Mouse (Mus musculus) cerebellum, adult 18-20 months (tissue): ENCODE measurements around the gene Vmn1r43.
"Not testable (repeated sequence)": the region's sequence is repeated elsewhere in the genome, so short reads cannot be mapped to it uniquely, and the experiment has no call there.

Experiments used
- DNase-seq, 2 experiments: peaks; one replicate each; pipeline ENCODE4 v3.0.0; 2021

Vmn1r43 gene

DNA sequence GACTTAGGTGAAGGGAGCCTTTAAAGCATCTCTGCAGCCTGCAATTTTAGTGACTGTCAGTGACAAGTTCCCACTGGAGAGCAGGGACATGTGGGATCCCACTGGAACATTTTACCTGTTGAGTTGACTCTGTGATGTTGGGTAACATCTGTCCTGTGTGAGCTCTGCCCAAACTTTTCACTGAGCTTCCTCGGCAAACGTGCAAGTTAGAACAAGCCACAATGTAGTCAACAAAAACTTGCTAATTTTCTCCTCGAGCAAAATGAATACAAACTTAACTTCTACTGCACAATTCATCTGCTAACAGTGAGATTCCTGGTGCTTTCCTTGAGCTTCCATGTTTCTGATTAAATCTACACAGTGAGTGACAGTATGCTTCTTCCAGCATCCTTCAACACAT, at the start of gene Vmn1r43, which contains the start of gene Vmn1r42:
Gene Vmn1r43 (minus strand): TSS at position 101 of the 400 bp plus-strand sequence.
Gene Vmn1r42 (minus strand): TSS at position 101 of the 400 bp plus-strand sequence.
- not testable (repeated sequence) for DNase-seq

DNA sequence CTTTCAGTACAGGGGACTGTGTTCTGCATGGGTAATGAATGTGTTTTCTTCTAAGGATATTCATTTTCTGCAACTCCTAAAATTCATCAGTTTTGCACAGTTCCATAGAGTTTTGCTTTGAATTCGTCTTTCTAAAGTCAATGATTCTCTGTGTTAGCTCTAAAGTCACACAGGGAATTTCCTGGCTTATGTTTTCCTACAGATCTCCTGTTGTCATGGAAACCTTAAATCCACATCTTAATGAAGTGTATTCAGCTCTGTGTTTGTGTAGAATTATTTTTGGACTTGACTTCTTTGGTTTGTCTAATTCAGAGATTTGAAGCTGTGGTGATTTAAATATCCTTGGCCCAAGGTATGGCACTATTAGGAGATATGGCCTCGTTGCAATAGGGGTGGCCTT, 7.6 kb upstream of the Vmn1r43 start:
- no peak for DNase-seq

DNA sequence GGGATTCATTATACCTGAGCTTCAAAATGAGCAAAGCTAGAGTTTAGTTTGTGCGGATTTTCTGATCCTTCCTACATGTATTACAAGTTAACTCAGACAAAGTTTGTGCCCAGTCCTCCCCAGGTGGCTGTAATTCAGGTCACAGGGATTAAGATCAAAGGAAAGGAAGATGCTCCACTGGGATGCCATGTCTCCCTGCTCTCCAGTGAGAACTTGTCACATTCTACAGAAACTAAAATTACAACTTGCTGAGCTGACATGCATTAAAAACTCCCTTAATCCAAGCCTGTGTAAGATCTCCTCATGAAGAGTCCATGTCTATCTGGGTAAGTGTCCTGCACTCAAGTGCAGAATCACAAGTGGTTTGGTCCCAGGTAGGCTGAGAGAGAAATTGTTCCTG, 7.1 kb upstream of the Vmn1r43 start, which contains the start of gene Vmn1r44:
Gene Vmn1r44 (plus strand): TSS at position 301 of the 400 bp plus-strand sequence.
- DNase-seq: no peak

DNA sequence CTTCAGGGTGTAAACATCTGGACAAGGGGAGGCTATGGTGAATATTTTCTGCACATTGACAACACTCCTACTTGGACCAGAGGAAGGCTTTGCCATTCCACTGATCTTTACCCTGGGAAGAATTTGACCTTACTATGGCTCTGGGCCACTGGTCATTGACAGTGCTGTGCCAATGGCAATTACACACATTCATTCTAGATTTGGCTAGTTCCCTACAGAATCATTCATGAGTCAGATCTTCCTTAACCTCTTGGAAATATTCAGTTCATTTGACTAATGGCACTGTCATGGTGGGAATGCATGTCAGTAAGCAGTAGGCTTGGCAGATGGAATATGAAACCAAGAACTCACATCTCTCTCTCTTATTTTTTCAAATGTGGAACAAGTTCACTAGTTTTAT, 4.7 kb upstream of the Vmn1r43 start:
- no peak for DNase-seq

DNA sequence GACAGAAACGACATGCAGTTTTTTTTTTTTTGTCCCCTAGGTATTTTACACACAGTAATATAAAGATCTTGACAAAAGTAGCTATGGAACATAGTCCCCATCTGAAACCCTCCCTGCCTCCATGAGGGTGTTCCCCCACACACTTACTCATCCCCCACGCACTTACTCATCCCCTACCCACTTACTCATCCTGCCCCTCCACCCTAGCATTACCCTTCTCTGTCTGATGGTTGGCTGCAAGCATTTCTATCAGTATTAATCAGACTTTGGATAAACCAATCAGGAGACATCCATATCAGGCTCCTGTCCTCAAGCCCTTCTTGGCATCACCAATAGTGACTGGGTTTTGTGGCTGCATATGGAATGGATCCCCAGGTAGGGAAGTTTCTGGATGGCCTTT, 750 bp upstream of the Vmn1r43 start:
- DNase-seq: no peak

DNA sequence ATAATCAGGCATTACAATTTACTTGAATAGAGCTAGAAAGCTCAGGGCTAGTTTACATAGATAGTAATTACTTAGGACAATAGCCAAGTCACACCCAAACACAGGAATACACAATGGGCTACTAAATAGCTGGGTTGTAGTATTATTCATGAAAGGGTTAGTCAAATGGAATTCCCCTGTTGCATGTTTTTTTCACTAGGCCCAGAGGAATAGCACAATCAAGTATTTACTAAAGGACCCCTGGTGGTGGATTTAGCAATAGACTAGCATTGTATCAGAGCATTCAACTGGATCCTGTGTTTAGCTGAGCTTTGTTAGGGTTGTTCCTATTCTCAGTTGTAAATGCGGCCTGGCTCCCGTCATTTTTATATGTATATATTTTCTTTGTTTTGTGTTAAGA, 8.2 kb downstream of the Vmn1r43 start:
- DNase-seq: no peak

DNA sequence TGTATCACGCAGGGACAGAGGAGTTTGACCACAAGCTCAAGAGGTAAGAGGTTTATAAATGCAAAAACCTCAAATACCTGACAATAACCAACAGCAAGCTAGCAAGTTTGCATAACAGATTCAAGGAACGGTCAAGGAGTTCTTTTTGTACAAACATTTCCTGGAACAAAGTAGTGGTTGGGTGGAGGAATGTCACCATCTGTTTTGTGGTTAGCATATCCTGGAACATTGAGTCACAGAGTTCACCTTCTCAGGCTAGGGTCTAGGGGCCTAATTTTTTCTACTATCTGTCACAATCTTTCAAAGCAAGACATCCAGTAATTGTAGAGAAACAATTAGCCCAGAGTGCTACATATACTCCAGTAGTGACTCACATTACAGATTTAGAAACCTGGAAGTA, 8.9 kb downstream of the Vmn1r43 start:
- DNase-seq: no peak

DNA sequence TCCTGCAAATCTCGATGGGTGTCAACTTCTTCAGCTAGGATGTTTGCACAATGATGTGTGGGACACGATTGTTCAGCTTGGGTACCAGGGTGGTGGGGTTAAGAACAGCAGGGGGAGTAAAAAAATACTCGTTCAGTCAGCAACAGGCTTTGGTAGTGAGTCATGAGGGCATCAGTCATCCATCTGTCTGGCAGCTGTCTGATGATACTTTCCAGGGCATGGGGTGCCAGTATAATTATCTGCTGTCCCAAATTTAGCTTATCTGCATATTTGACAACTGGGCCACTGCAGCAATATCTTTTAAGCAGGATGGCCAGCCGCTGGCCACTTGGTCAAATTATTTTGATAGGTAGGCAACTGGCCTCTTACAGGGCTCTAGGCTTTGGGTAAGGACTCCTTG, 12.4 kb downstream of the Vmn1r43 start:
- no peak for DNase-seq

DNA sequence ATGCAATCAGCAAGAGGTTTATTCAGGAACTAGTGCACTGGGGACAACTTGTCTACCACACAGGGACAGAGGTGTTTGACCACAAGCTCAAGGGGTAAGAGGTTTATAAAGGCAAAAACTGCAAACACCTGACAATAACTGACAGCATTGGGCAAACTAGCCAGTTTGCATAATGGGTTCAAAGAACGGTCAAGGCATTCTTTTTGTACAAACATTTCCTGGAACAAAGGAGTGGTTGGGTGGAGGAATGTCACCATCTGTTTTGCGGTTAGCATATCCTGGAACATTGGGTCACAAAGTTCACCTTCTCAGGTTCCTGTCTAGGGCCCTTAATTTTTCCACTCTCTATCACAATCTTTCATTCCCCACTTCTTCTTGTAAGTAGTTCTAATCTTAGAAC, 16.4 kb downstream of the Vmn1r43 start:
- no peak for DNase-seq

DNA sequence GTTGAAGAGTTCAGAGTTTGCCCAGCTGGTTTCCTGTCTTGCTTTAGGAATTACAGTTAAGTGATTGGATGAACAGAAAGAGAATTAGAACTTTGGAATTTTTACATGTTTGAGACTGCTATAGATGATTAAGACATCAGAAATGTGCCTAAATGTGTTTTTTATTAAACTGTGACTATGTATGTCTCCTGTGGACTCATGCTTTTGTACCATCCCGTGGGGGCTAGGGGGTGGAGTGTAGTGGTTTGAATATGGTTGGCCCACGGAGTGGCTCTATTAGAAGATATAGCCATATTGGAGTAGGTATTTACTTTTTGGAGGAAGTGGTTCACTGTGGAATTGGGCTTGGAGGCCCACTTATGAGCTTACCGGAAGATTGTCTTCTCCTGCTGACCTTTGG, 18.7 kb downstream of the Vmn1r43 start:
- DNase-seq: no peak
